Mouse (Mus musculus) ES-Bruce4 (cell line): ENCODE results near the gene Gm8094.
"Not testable (repeated sequence)": the region's sequence is repeated elsewhere in the genome, so short reads cannot be mapped to it uniquely, and the experiment has no call there.

Source experiments
- CTCF ChIP-seq: IDR thresholded peaks from one replicate; pipeline ENCODE4 v1.8.1; 2011; ENCODE audit warnings: low read depth, low read length
- EP300 ChIP-seq: IDR thresholded peaks from 2 replicates; pipeline ENCODE4 v1.6.1; 2011; ENCODE audit warnings: low read depth, low read length; ENCODE audit not compliant: insufficient read depth
- POLR2A ChIP-seq: IDR thresholded peaks from one replicate; pipeline ENCODE4 v1.8.1; 2011; ENCODE audit warnings: low read length; ENCODE audit not compliant: insufficient read depth

- TF ChIP-seq POLR2A, CTCF, EP300: not testable (repeated sequence)
These were observed 12.9 kb upstream of the Gm8094 start for GRCm38 (mm10) chr14:43089103-43089919.
